8 mouse cellular contexts compared by ENCODE assay signal in the genomic region with DNA sequence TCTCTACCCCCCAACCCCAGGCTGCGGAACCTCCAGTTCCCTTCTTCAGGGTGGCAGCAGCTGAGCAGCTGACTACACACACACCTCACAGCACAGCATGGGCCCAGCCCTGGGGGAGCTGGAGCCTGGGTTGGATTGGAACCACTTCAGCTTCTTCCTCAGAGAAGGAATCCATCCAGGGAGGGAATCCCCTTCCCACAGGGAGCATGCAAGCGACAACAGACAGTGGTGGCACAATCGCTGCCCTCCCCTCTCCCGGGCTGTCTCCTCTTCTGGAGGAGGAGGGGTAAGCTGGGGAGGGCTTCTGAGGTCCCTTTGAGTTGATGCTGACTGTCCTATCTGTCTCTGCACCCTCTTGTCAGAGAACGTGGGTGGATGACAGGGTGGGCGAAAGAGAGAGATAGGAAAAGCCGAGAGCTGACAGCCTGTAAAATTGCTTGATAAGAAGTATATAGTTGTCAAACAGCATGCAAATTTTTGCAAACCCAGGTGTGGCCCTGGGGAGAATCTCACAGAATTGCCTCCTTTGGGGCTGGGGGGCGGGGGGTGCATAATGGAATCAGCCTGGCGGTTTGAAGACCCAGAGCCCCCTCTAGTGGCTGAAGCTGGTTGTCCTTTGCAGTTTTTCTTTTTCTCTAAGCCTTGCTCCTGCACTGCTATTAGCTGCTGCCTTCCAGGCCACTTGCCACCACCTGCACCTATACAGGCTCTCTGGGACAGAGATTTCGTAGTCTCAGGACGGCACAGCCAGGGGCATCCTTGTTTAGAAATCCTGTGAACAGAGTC. TPM values are rescaled to one million over a fixed set of nuclear protein-coding genes. Genes with fewer than 3 reads are reported as not detected.
A peak's percentile ranks its signal among the peaks of the same experiment; 100 is the strongest.
DNase-seq lines count a peak whose midpoint lies in the region; ATAC-seq and TF ChIP-seq lines count a peak whose summit lies in the region.

No protein-coding gene starts in this region.

- no peak overlapping the region for H3K4me2 ChIP-seq in liver, embryonic 14.5 days (ENCODE audit: low read depth)
- H3K4me2 ChIP-seq in neural tube, embryonic 13.5 days = peak overlapping the region; percentile 40

- 29% methylated on average over 11 of the region's 11 CpGs for WGBS in cerebellum, adult 2 months
- WGBS in liver, embryonic 14.5 days (ENCODE audit: insufficient replicate concordance) = 17% methylated on average over 11 of the region's 11 CpGs
- 28% methylated on average over 11 of the region's 11 CpGs for WGBS in neural tube, embryonic 13.5 days

- H3K27ac ChIP-seq in cerebellum, adult 2 months (ENCODE audit: insufficient read depth, low read length) = no peak overlapping the region
- H3K27ac ChIP-seq in liver, embryonic 14.5 days = no peak overlapping the region
- no peak overlapping the region for H3K27ac ChIP-seq in neural tube, embryonic 13.5 days (replicated peaks)

- peak; percentile 71 for TF ChIP-seq CTCF in cerebellum, adult 2 months (IDR thresholded peaks at IDR 0.05; ENCODE audit: borderline replicate concordance, insufficient read depth, low read depth, low read length)
- peak; percentile 82 for TF ChIP-seq CTCF in liver, embryonic 14.5 days (IDR thresholded peaks at IDR 0.05; ENCODE audit: low read depth)

- no peaks in the 10 kb centered on the region for H3K36me3 ChIP-seq in liver, embryonic 14.5 days (replicated peaks; ENCODE audit: control insufficient read depth, insufficient read depth, low read depth)
- no peaks in the 10 kb centered on the region for H3K36me3 ChIP-seq in neural tube, embryonic 13.5 days

- DNase-seq in urinary bladder, postnatal 14 days (ENCODE audit: low spot score) = peak; percentile 63
- DNase-seq in urinary bladder, postnatal 10 days (ENCODE audit: low spot score) = no peak
- peak; percentile 76 to 80 for DNase-seq in cerebellum, adult 2 months
- DNase-seq in frontal cortex, postnatal 10 days (ENCODE audit: low spot score in 2 of 2) = peak; percentile 64 to 75
- DNase-seq in kidney, postnatal 25 days = peak; percentile 60 to 77
- no peak for DNase-seq in liver, embryonic 14.5 days (ENCODE audit: low read depth in 3 of 3, low spot score in 3 of 3)
- DNase-seq in thymus, postnatal 14 days = peak; percentile 85

- no peak overlapping the region for H3K4me3 ChIP-seq in cerebellum, adult 2 months (replicated peaks; ENCODE audit: insufficient read depth, low read depth, low read length)
- H3K4me3 ChIP-seq in liver, embryonic 14.5 days (ENCODE audit: insufficient read depth in 1 of 2, low read depth in 2 of 2, low read length in 2 of 2) = no peak overlapping the region
- H3K4me3 ChIP-seq in neural tube, embryonic 13.5 days = no peak overlapping the region

- H3K4me1 ChIP-seq in cerebellum, adult 2 months (ENCODE audit: control insufficient read depth, insufficient read depth, low read length) = peaks cover 4% of the 10 kb centered on the region; the same call in 1 of the 2 replicates
- no peaks in the 10 kb centered on the region; a peak in 1 of 4 replicates for H3K4me1 ChIP-seq in liver, embryonic 14.5 days (replicated peaks; ENCODE audit: control insufficient read depth in 2 of 2, insufficient read depth in 2 of 2, low read length in 1 of 2)
- H3K4me1 ChIP-seq in neural tube, embryonic 13.5 days (replicated peaks) = peaks cover 27% of the 10 kb centered on the region

- H3K27me3 ChIP-seq in cerebellum, adult 2 months (ENCODE audit: control insufficient read depth, insufficient read depth, low read length) = no peaks in the 10 kb centered on the region
- H3K27me3 ChIP-seq in liver, embryonic 14.5 days (ENCODE audit: control insufficient read depth, insufficient read depth, low read length) = no peaks in the 10 kb centered on the region
- peaks cover 5% of the 10 kb centered on the region; the same call in 1 of the 2 replicates for H3K27me3 ChIP-seq in neural tube, embryonic 13.5 days

- ATAC-seq in liver, embryonic 14.5 days (ENCODE audit: insufficient read depth) = no peak
- peak; percentile 52 for ATAC-seq in neural tube, embryonic 13.5 days (ENCODE audit: low read depth)

- no peak overlapping the region for H3K9ac ChIP-seq in liver, embryonic 14.5 days (replicated peaks)
- peak overlapping the region; percentile 50; the same call in 1 of the 2 replicates for H3K9ac ChIP-seq in neural tube, embryonic 13.5 days

- no peak for TF ChIP-seq POLR2A in cerebellum, adult 2 months (IDR thresholded peaks at IDR 0.05; ENCODE audit: borderline replicate concordance, insufficient read depth, low read length)

- no peaks in the 10 kb centered on the region for H3K9me3 ChIP-seq in liver, embryonic 14.5 days (ENCODE audit: control insufficient read depth, low read length)
- no peaks in the 10 kb centered on the region for H3K9me3 ChIP-seq in neural tube, embryonic 13.5 days

- TF ChIP-seq EP300 in liver, embryonic 14.5 days (IDR thresholded peaks at IDR 0.05; ENCODE audit: low read depth) = no peak

RNA-seq across cellular contexts. Expression of a gene that starts 16.8 kb away (rescaled TPM):
- 32.5 and 36.3 TPM in 2 replicates for polyA plus RNA-seq in cerebellum, adult 2 months (2012; rRNA removed)
- 6.3 and 8.8 TPM in 2 replicates for polyA plus RNA-seq in liver, embryonic 14.5 days (2012; rRNA removed)
- 8.1 and 8.9 TPM in 2 replicates for polyA plus RNA-seq in liver, embryonic 14.5 days (2014; fragmentation: Nextera tagmentation; extraction: Ambion mirVana)
- polyA plus RNA-seq in neural tube, embryonic 13.5 days (2015; fragmentation: Nextera tagmentation; extraction: Ambion mirVana) = 32.7 and 35.5 TPM in 2 replicates

RNA-seq across cellular contexts. Expression of a gene that starts 22.7 kb away (rescaled TPM):
- polyA plus RNA-seq in cerebellum, adult 2 months (2012; rRNA removed) = 0.25 and 0.35 TPM in 2 replicates
- polyA plus RNA-seq in liver, embryonic 14.5 days (2012; rRNA removed) = 0.69 and 0.81 TPM in 2 replicates
- 1.2 and 1.7 TPM in 2 replicates for polyA plus RNA-seq in liver, embryonic 14.5 days (2014; fragmentation: Nextera tagmentation; extraction: Ambion mirVana)
- polyA plus RNA-seq in neural tube, embryonic 13.5 days (2015; fragmentation: Nextera tagmentation; extraction: Ambion mirVana) = 0.22 and 0.28 TPM in 2 replicates

Comparison
In these comparisons a context has a peak if more than half of its experiments do, and no peak if none do; other contexts are left out.
1. DNase-seq: peak in urinary bladder, postnatal 14 days (single experiment), cerebellum, adult 2 months (2 of 2), frontal cortex, postnatal 10 days (2 of 2), kidney, postnatal 25 days (2 of 2) and thymus, postnatal 14 days (single experiment); none in urinary bladder, postnatal 10 days (single experiment) and liver, embryonic 14.5 days (0 of 3).